Mouse (Mus musculus): ENCODE measurements around the gene Pam. TPM values are rescaled to one million over a fixed set of nuclear protein-coding genes. Genes with fewer than 3 reads are reported as not detected.

Pam gene
- total RNA-seq, 1 experiment from 2014 or later: 341 TPM

DNA sequence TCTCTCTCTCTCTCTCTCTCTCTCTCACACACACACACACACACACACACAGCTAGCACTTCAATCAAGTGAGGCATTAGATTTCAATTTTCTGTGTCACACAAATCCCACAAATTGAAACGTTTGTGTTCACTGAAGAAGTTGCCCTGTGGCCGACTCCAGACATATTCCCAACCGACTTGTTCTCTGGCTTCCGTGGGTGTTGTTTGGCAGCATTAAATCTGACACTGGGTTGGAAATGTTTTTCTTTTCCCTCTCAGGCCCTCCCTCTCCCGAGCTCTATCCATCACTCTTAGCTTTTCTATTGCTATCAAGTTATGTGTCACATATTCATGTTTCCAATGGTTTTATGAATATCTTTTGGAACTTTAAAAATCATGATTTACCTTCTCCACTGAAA is 185.9 kb downstream of the Pam start:
- DNase-seq: no peak

DNA sequence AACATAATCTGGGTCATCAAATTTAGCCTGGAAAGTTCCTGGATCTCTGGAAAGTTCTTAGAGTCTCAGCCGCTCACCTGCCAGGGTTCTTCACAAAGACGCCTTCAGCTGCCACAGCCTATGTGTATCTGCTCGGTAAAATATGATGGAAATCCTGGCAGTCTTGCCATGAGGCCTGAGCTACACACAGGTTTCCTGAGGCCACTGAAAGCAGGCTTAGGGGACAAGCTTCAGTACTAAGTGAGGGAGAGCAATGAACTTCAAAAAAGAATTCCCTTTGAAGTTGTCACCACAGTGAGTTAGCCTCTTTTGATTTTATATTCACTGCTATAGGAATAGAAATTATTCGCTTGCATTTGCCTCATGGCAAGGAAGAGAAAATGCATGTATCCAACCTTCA is 186.7 kb downstream of the Pam start:
- DNase-seq: no peak

DNA sequence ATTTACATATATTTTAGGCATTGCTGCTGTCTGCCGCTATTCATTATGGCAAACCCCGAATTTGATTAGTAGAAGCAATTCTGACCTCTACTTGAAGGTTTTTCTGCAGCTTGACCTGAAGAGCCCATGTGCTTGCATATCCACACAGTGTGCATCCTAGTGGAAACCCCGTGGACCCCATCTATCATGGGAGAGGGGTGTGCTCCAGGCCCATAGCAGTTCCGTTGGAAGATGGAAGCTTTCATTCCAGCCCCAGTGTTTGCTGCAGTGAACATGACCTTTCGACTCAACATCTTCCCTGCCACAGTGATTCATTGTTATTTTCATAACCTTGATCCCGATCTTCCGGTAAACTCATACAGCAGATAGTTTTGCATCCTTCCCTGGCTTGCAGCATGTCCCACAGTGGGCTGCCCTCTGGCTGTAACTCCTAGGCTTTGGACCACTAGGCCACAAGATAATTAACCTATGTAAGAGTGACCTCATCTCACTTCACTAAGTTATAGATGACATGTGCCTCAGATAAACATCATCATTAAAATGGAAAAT is 191.5 kb downstream of the Pam start:
- DNase-seq: peak; percentile 16

DNA sequence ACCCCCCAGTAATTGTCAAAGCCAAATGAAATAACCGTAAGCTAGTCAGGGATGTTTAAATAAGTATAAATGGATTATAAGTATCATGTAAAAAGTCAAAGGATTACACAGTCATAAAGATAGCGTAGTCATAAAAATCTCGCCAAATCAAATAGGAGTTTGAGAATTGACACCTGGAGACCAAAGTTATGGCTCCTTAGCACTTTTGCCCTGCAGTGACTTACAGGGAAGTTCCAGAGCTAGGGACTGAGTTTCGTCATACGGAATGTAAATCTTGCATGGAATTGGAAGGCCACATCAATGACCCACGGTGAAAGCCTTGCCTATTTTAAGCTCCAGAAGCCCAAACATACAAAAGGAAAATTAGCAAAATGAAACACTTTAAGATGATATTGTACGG is 192.6 kb downstream of the Pam start:
- no peak for DNase-seq

DNA sequence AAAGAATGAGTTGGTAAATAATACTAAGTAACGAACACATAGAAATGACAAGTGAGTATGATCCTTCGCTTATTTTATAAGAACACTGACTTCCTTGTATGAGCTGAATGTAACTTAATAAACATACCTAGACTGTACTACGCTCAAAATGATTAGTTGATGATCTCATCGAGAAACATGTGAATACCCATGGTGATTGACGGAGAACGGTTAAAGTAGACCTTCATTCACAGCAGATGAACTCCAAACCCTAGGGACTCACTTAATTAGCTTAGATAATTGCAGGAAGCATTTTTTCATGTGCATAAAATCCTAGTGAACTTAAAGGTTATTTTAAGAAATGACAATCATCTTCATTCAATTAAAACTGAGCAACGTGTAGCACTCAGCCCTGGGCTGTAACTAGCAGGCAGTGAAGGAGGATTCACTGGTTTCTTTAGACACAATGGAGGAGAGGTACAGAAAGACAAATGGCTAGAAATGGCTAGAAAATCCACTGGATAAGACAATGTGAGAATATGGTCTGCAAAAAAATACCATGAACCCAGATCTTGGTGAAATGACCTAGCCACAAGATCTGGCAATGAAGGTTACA is 194.8 kb downstream of the Pam start:
- no peak for DNase-seq

DNA sequence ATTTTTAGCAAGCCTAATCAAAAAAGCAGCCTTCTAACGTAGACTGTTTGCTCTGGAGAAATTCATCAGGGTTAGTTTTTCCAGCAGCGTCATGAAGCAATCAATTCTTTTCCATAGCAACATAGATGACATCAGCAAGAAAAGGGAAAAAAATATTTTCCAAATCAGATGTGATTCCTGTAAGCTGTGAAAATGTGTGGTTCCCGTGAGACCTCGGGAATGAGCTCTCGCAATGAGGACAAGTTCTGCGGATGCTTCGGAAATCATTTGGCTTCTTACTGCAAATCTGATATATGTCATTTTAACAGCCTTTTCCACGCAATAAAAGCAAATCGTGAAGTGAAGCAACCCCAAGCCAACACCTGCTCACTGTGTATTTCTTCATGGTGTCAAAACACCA is 207.9 kb downstream of the Pam start:
- DNase-seq: no peak

DNA sequence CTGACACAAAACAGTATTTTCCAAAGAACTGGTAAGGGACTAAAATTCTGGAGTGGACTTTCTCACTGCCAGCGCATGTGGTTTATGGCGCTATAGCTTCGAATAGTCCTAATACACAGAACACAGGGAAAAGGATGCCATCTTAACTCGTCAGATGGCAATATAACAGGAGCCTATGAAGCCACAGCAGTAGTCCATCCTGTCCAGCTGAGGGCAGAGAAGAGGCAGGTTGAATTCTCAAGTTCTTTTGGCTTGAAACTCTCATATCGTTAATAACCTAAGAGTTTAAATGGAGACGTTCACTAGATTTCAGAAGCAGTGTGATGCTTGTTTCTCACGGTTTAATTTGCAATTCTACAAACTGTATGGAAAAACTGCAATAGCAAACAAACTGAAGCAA is 211.9 kb downstream of the Pam start:
- DNase-seq: no peak

DNA sequence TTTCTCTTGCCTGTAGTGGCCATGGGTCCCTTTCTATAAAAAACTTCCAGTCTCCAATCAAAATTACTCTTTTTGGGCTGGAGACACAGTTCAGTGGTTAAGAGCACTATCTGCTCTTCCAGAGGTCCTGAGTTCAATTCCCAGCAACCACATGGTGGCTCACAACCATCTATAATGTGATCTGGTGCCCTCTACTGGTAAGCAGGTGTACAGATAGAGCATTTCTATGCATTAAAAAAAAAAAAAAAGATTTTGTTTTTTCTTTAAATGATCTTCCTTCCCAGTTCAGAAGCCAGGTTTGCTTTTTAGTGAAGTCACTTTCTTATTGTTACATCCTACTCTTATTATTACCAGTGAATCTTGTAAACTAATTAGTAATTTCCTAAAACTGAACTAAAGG is 218.4 kb downstream of the Pam start:
- no peak for DNase-seq

DNA sequence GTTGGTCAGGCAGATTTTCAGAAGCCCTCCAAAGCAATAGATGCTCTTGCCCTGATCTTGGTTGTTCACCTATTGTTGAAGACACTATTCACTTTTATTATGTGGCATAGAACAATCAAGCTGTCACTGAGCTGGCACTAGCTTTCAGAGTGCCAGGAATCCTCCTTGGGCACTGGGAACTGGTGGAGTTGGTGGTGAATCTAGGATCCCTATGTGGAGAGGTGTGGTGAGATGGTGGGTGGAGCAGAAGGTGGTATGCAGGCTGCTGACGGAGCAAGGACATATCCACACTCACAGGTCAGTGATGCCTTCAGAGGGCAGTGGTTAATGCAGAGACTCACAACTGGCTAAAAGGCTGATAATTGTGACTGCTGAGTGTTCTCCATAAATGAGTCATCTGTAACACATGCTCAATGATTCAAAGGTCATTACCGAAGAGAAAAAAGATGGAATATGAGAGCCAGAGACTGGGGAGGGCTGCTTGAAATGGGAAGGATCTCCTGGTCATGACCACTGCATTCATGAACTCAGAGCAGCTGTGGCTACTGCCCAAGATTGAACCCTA is 221.9 kb downstream of the Pam start:
- no peak for DNase-seq

DNA sequence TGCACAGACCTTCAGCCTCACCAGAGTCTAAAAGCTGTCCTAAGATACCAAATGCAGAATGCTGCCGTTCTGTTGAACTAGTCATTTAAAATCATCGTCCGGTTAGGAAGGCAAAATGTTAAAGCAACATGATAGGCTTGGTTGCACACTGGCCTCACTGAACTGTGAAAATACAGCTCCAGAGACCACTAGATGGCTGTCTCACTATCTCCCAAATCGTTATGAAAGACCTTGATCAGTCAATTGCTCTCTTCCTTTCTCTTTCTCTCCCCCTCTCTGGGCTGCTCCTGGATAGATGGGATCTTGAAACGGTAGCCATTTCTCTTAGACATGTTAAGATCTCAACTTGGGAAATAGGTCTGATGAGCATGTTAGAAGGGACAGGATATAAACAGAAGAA is 223.0 kb downstream of the Pam start:
- DNase-seq: no peak

DNA sequence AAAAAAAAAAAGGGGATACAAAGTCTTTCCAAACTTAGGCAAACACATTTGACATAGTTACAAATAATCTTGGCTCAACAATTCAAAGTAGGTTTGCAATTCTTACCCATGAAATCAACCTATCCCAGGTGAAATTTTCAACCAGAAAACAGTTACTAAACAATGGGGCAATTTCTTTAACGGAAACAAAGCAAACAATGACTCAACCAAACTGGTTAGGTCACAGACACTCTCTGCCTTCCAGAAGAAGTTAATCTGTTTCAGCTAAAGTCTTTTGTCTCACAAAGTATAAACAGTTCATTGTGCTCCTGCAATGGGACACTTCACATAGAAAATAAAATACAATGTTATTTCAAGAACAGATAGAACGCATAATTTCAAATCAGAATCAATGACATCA is 223.4 kb downstream of the Pam start:
- no peak for DNase-seq

DNA sequence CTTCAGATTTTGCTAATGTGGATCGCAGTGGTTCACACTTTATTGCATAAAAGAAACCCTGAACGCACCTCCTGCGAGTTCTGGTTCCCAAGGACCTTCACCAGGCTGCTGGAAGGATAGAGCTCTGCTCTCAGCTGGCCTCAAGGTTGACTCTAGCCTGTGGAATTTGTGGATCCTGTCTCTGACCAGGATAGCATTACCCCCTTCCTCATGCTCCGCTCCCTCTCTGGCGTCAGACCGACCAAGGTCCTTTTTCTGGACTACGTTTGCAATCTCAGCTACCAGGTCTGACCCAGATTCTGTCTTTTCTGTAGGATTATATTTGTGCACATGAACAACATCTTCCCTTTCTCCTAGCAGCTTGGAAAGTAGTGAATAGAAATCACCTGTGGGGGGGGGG is 231.3 kb downstream of the Pam start:
- DNase-seq: peak; percentile 31

DNA sequence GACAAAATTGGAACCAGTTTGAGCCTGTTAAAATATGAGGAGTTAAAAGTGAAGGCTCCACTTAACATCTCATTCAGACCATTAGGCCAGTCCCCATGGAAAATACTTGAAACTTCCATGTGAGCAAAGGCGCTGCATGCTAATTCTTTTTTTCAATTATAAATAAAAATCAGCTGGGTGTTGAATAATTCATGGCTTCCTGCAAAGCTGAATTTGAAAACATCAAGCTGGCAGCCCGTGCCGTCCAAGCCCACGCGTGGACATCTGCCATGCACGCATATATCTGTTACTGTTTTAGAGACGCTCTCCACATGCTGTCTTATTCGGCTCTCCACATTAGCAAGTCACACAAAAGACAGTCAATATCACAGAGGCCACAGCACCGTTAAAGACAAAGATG is 232.3 kb downstream of the Pam start:
- no peak for DNase-seq

DNA sequence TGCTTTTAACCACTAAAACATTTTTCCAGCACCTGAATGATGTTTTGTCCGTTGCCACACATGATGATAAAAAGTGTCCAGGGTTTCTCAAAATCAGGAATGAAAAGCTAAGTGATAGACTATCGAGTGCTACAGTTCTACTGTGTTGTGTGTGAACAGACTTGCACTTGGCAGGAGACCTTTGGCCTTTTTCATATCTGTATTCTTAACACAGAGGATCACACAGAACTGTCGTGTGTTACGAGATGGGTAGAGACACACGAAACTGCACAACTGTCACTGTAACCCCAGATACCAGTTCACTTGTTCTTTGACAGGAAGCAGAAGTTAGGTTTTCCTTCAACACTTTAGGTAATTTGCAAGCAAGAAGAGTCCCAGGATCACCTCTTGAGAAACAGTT is 232.7 kb downstream of the Pam start:
- no peak for DNase-seq

DNA sequence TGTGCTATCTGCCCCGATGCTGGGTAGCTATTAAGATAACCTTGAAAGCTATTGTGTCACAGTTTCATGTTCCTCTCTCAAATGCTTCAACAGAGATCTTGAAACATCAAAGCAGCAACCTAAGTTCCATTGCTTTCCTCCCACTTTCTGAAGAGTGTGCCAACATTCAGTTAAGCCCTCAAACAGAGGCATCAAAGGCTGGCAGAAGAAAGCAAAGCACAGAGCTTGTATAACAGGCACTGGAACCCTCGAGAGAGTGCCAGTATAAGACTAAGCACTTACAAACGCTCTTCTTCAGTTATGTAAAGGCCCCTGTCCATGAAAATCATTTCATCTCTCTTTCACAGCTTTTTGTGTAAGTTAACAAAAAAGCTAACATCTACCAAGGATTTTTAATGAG is 241.2 kb downstream of the Pam start:
- DNase-seq: no peak

DNA sequence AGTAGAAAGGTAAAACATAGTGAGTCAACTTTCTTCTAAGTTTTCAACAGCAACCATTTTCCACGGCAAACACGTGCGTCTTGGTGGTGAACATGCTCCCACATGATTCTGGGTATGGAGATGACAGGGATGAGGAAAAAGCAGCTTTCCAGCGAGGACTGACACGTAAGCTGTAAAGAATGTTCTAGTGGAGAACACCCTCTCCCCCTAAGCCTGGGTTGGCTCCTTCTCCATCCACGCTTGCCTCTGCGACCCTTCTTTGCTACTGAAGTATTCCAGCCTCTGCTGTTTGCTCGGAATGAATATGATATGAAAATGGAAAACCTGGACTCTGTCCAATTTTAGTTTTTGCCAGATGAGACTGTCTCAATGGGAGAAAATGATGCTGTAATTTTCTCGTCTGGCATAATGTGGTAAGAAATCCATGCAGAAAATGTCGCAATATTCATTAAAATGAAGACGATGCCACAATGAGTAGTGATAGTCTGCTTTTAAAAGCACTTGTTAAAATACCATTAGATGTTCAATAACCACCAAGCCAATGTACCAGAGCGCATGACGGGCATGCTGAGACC is 243.8 kb downstream of the Pam start:
- DNase-seq: no peak

DNA sequence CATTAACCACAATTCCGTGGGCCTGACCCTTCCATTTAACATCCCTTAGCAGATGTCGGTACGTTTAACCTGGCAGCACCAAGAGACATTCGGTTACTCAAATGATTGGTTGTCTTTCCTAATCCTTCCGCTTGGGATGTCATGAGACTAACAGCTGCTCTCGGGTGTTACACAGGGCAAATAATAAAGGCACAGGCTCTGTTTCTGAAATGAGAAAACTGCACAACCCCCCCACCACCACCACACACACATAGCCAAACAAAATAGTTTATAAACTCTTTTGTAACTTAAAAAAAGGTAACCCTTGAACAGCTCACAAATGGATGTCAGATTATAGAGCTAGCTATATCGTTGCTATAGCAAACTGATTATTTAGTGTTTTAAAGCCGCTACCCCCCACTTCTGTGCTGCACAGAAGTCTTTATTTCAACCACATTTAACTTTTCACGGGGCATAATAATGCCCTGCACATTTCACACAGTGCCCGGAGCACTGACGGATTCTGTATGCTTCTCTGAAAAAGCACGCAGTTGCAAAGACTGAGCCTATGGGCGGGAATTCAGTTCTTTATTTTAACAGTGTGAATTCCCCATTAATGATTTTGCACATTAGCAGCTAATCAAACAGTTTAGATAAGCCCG is 246.7 kb downstream of the Pam start:
- DNase-seq: no peak

DNA sequence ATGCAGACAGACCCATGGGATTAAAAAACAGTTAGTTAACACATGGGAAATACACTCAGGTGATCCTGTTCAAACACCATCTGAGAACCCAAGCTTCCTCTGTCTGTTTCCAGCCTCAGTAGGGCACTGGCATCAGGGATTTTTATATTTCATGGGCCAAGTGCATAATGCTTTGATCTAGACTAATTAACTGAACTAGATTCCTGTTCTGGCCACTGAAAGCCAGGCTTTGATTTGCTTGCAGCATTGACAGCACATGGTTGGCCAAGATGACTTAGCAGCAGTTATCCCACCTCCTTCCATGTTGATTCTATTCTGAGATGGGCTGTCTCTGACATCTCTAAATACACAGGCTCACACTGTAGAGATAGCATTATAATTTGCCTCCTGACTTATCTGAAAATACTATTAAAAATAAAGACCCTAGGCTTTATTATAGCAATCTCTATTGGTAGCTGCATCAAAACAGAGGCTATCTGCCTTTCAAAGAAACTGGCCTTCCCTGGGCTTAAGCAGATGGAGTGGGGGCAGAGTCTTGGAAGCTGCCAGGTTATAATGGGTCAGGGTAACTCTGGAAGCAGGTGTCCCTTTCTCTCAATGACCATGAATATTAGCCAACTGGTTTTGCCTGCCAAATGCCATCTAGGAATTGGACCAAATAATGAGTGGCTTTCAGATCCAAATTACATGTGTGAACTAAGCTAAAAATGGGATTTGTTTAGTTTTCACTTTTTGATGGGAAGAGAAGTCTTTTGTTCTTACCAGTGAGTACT is 252.0 kb downstream of the Pam start:
- DNase-seq: no peak

DNA sequence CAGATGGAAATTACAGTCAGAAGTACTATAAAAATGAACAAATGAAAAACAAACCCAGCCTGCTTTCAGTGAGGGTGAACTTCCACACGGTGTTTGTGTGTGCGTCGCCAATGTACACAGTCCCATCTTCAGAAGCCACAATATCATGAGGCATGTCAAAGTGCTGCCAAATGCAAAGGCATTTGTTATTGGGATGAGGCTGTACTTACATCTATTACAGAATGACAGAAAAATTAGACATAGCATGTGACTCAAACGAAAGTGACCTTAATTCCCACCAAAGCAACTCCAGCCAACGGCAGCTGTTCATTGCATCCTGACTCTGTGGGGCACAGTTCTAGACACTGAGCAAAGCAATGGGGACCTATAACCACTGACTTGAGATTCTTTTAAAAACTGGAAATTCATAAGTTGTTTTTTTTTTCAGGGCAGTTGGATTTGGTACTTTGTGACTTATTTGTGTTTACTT is 261.1 kb downstream of the Pam start:
- no peak for DNase-seq

DNA sequence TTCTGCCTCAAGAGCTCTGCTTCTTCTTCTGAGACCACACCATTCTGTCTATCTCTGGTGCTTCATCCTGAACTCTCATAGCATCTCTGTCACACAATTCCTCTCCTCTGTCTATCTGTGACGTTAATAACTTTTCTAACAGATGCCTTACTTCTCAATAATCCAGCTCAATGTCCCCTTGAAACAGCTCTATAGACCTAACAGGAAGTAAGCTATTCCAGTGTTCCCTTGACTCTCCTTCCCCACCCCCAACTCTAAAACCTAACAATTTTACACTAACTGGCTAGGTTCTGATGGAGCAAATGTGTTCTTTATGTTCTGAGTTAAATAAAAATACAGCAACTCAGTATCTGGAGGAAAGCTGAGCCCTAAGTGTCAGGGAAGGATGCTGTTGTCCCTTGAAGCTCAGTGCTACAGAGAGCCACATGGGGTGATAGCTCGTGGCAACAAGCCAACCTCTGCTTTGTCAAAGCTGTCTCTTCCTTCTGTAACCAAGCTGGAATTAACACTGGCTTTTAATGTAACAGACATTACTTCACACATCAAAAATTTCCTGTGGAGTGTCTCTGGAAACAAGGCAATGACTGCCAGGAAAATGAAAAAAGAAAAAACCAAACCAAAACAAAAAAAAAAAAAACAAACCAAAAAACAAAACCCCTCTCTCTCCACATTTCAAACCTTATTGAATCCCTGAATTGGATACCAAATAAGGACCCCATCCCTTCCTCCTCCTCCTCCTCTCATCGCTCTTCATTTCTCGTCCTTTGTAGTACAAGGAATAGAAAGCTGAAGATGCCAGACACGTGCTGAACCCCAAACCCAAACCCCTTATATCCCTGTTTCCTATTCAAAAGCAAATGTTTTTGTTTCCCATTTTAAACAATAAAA is 261.7 kb downstream of the Pam start:
- DNase-seq: peak; percentile 23

DNA sequence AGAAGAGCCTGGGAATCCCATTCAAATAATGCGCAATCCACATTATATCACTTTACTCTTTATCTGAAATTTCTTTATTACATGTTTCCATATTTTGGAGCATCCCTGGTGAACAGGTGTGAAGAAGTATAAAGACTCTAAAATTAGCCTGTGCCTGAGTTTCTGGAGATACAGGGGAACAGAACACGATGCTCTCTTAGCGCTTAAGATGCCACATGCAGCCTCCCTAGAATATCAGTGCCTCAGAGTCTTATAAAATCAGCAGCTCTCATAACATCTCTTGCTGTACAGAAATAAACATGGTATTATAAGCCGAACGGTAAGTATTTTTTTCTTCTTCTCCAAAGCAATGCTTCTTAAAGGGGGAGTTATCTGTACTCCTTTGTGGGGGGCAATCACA is 267.4 kb downstream of the Pam start:
- no peak for DNase-seq

DNA sequence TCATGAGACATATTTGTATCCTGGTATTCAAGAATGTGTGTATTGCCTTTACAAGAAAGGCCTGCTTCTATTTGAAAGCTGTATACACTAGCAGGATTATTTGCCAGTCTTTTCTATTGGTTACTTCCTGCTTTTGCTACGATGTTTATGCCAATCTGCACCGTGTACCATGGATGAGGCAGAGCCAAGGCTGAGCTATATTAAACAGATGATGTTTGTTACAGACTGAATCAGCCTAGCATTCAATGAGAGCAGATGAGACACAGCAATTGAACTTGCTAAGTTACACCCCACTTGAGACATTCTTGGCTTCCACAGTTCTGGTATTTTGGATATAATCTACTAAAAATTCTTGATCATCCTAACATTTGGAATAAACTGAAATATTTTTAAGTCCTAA is 267.9 kb downstream of the Pam start:
- DNase-seq: no peak
